Mouse (Mus musculus) heart, embryonic 12.5 days (tissue): ENCODE data around the gene Canx. TPM values are rescaled to one million over a fixed set of nuclear protein-coding genes. Genes with fewer than 3 reads are reported as not detected.

ENCODE experiments used
- ATAC-seq: fragments of 200-750 bp; cut with Nextera tagmentation; 2 replicates; pipeline ENCODE4 v1.8.0; 2017; ENCODE audit warnings: moderate TSS enrichment, moderate library complexity; ENCODE audit not compliant: insufficient number of reproducible peaks, low FRiP score
- H3K27ac ChIP-seq: fragments of 300-500 bp; sonication (generic); 2 replicates; pipeline ENCODE4 v1.5.1; 2016; ENCODE audit warnings: mild to moderate bottlenecking, moderate library complexity; ENCODE audit not compliant: poor library complexity, severe bottlenecking
- H3K27me3 ChIP-seq: fragments of 300-500 bp; sonication (generic); replicated peaks from 2 replicates; pipeline ENCODE4 v1.6.1; 2016; ENCODE audit warnings: mild to moderate bottlenecking, moderate library complexity
- H3K36me3 ChIP-seq: fragments of 300-500 bp; sonication (generic); 2 replicates; pipeline ENCODE4 v1.6.1; 2016; ENCODE audit warnings: mild to moderate bottlenecking, moderate library complexity
- H3K4me1 ChIP-seq: fragments of 300-500 bp; sonication (generic); replicated peaks from 2 replicates; pipeline ENCODE4 v1.6.1; 2016; ENCODE audit warnings: mild to moderate bottlenecking
- H3K4me2 ChIP-seq: fragments of 300-500 bp; sonication (generic); 2 replicates; pipeline ENCODE4 v1.6.1; 2016; ENCODE audit warnings: mild to moderate bottlenecking, moderate library complexity
- H3K4me3 ChIP-seq: fragments of 300-500 bp; sonication (generic); 2 replicates; pipeline ENCODE4 v1.5.1; 2016; ENCODE audit warnings: mild to moderate bottlenecking
- H3K9ac ChIP-seq: fragments of 300-500 bp; sonication (generic); 2 replicates; pipeline ENCODE4 v1.6.1; 2016; ENCODE audit warnings: mild to moderate bottlenecking, moderate library complexity
- H3K9me3 ChIP-seq: fragments of 300-500 bp; sonication (generic); replicated peaks from 2 replicates; pipeline ENCODE4 v1.6.1; 2016; ENCODE audit warnings: mild to moderate bottlenecking, moderate library complexity
- WGBS: fragments of 180-500 bp; shearing (Covaris S2); methylation state at CpG from one replicate; pipeline ENCODE4 v1.1.7; 2016; 5-methylcytosine and 5-hydroxymethylcytosine counted together
- polyA plus RNA-seq: library from polyadenylated mRNA; unstranded; fragments of >200 nt; fragmentation: Nextera tagmentation; extraction: Ambion mirVana; gene quantifications from 2 replicates; pipeline ENCODE4 v1.2.1, GENCODE M21; 2016

The Canx gene
- polyA plus RNA-seq, 1 experiment from 2014 or later = 331 TPM

DNA sequence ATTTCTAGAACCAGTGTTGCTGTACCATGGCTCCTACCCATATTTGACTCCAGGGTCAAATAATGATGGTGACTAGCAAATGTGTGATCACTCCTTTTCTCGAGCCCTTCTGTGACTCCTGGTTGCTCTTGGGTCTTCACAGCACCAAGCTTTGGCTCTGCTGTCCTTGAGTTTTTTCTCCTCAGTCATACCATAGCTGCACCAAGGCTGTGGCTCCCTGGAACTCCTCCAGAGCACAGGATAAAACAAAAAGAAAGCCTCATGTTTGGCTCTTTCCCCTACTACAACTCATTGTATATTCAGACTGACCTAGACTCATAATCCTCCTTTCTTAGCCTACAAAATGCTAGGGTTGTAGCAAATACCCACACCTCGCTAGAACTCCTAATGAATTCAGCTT, 52.7 kb downstream of the Canx start:
- Histone ChIP-seq H3K4me3 (no peak overlapping the region), H3K36me3 (peaks cover 9% of the 10 kb centered on the region; the same call in 1 of the 2 replicates), H3K4me1 (peaks cover 52% of the 10 kb centered on the region), H3K4me2 (no peak overlapping the region), H3K27me3 (no peaks in the 10 kb centered on the region), H3K27ac (no peak overlapping the region), H3K9me3 (0 out of 2 replicates have a peak, but pooled peaks cover 4% of the 10 kb centered on the region), H3K9ac (no peak overlapping the region)
- WGBS = 85% methylated on average over 2 of the region's 2 CpGs
- ATAC-seq = no peak

DNA sequence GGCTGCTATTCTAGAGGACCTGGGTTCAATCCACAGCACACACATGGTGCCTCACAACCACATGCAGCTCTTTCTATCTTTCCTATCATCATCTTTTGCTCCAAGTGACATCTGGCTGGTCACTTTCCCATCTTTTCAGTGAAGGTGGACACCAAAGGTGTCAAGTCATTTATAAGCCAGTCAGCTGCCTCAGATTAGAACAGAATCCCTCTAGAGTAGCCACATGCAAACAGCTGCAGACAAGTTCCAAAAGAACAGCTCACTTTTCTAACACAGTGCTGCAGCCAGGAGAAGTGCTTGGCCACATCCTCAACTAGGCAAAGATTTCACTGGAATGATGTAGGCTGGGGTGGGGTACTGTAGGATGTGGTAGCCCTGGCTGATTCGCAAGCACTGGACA, 55.6 kb downstream of the Canx start:
- no peak overlapping the region for H3K9ac ChIP-seq
- WGBS = 94% methylated on average over 1 of the region's 1 CpGs
- peaks cover 36% of the 10 kb centered on the region for H3K4me1 ChIP-seq
- H3K4me3 ChIP-seq = no peak overlapping the region
- H3K9me3 ChIP-seq = no peaks in the 10 kb centered on the region
- no peaks in the 10 kb centered on the region for H3K27me3 ChIP-seq
- H3K36me3 ChIP-seq = peaks cover 25% of the 10 kb centered on the region
- no peak for ATAC-seq
- no peak overlapping the region for H3K27ac ChIP-seq
- H3K4me2 ChIP-seq = no peak overlapping the region

- Histone ChIP-seq H3K4me1 (peaks cover 29% of the 10 kb centered on the region), H3K9ac (no peak overlapping the region), H3K36me3 (peaks cover 32% of the 10 kb centered on the region), H3K9me3 (no peaks in the 10 kb centered on the region), H3K27ac (no peak overlapping the region), H3K4me2 (no peak overlapping the region), H3K27me3 (no peaks in the 10 kb centered on the region), H3K4me3 (no peak overlapping the region)
- ATAC-seq = no peak
- WGBS = 80% methylated on average over 2 of the region's 2 CpGs
Observed at GRCm38 (mm10) chr11:50269163-50269562, 56.3 kb downstream of the Canx start.

GRCm38 (mm10) chr11:50266997-50267396, 58.5 kb downstream of the Canx start:
- Histone ChIP-seq H3K27me3 (no peaks in the 10 kb centered on the region), H3K27ac (no peak overlapping the region), H3K36me3 (peaks cover 48% of the 10 kb centered on the region), H3K4me2 (no peak overlapping the region), H3K4me3 (no peak overlapping the region), H3K9me3 (no peaks in the 10 kb centered on the region), H3K9ac (no peak overlapping the region), H3K4me1 (peaks cover 18% of the 10 kb centered on the region)
- WGBS = 88% methylated on average over 3 of the region's 3 CpGs
- no peak for ATAC-seq

DNA sequence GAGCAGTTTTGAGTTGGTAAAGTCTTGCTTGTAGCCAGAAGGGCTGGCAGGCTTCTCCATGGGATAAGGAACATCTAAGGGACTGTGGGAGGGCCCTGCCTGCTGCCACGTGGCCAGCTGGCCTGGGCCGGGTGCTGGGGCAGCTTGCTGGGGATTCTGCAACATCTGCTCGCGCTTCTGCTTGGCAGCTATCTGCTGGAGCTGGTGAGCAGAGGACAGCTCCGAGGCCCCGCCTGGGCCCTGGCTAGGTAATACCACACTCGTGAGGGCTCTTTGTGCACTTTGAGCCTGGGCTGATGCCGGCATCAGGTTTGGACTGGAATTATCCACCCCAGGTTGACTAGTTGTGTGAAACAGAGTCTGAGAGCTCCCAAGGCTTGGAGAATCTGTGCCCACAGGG, 59.5 kb downstream of the Canx start:
- ATAC-seq = no peak
- Histone ChIP-seq H3K4me3 (no peak overlapping the region), H3K27me3 (no peaks in the 10 kb centered on the region), H3K4me2 (no peak overlapping the region), H3K36me3 (peaks cover 59% of the 10 kb centered on the region), H3K27ac (no peak overlapping the region), H3K9ac (no peak overlapping the region), H3K9me3 (no peaks in the 10 kb centered on the region), H3K4me1 (peaks cover 7% of the 10 kb centered on the region)
- WGBS = 81% methylated on average over 8 of the region's 8 CpGs

- H3K9me3 ChIP-seq = no peaks in the 10 kb centered on the region
- ATAC-seq = no peak
- H3K27ac ChIP-seq = no peak overlapping the region
- H3K4me3 ChIP-seq = no peak overlapping the region
- WGBS = 89% methylated on average over 3 of the region's 3 CpGs
- H3K4me2 ChIP-seq = no peak overlapping the region
- no peaks in the 10 kb centered on the region for H3K4me1 ChIP-seq
- H3K27me3 ChIP-seq = no peaks in the 10 kb centered on the region
- H3K36me3 ChIP-seq = peaks cover 86% of the 10 kb centered on the region
- H3K9ac ChIP-seq = no peak overlapping the region
Observed at GRCm38 (mm10) chr11:50263198-50263597, 62.3 kb downstream of the Canx start.

DNA sequence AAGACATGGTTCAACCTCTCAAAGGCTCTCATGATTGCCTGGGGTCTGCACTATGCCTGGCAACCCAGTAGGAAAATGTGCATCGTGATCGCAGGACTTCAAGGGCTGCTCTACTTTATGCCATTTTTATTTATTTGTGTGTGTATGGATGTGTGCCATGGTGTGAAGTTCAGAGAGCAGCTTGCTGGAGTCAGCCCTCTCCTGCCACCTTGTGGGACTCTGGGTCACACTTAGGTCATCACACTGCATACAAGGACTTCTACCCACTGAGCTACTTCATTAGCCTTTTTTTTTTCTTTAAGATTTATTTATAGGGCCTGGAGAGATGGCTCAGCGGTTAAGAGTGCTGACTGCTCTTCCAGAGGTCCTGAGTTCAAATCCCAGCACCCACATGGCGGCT, 63.5 kb downstream of the Canx start:
- WGBS = 83% methylated on average over 4 of the region's 4 CpGs
- Histone ChIP-seq H3K9ac (no peak overlapping the region), H3K27ac (no peak overlapping the region), H3K4me3 (no peak overlapping the region), H3K4me1 (no peaks in the 10 kb centered on the region), H3K36me3 (peaks cover 95% of the 10 kb centered on the region), H3K27me3 (no peaks in the 10 kb centered on the region), H3K4me2 (no peak overlapping the region), H3K9me3 (no peaks in the 10 kb centered on the region)
- ATAC-seq = no peak

DNA sequence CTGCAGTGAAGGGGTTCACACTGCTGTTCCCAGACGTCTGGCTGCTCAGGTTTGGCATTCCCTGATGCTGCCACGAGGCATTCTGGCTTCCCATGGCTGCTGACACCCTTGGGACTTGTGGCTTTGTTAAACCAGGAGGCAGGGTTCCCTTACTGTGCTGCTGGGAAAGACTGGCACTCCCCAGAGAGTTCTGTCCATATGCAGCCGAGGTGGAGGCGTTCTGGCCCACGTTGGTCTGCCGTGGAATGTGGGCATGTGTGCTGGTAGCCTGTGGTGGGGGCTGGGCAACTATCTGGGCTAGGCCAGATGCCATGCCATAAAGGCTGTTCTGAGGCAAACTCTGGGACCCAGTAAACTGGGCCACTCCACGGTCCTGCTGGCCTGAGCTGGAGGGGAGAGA, 67.2 kb downstream of the Canx start:
- Histone ChIP-seq H3K4me1 (peaks cover 3% of the 10 kb centered on the region), H3K27ac (no peak overlapping the region), H3K4me3 (no peak overlapping the region), H3K4me2 (no peak overlapping the region), H3K9me3 (no peaks in the 10 kb centered on the region), H3K27me3 (no peaks in the 10 kb centered on the region), H3K36me3 (peaks cover 73% of the 10 kb centered on the region), H3K9ac (no peak overlapping the region)
- ATAC-seq = no peak
- WGBS = 88% methylated on average over 7 of the region's 7 CpGs

DNA sequence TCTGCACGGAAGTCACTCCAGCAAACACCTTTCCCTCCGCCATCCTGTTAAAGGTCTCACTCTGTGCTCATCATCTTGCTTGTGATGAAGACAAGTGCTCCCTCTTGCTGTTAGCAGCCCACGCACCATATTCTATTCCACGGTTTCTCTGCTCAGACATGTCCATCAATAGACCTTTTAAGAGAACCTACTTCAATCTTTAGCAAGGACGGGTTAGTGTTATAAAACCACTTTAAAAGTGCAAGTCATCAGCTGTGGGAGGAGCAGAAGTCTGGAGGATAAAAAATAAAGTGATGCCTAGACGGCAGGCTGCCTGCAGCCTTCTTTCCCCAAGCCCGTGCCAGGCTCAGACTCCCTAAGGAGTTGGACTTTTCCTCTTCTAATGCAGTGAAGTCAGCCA, 68.9 kb downstream of the Canx start:
- H3K4me2 ChIP-seq = no peak overlapping the region
- no peak overlapping the region for H3K9ac ChIP-seq
- 82% methylated on average over 7 of the region's 7 CpGs for WGBS
- no peaks in the 10 kb centered on the region for H3K9me3 ChIP-seq
- no peak for ATAC-seq
- H3K4me3 ChIP-seq = no peak overlapping the region
- H3K27me3 ChIP-seq = no peaks in the 10 kb centered on the region
- no peak overlapping the region for H3K27ac ChIP-seq
- H3K36me3 ChIP-seq = peaks cover 58% of the 10 kb centered on the region
- H3K4me1 ChIP-seq = peaks cover 16% of the 10 kb centered on the region

DNA sequence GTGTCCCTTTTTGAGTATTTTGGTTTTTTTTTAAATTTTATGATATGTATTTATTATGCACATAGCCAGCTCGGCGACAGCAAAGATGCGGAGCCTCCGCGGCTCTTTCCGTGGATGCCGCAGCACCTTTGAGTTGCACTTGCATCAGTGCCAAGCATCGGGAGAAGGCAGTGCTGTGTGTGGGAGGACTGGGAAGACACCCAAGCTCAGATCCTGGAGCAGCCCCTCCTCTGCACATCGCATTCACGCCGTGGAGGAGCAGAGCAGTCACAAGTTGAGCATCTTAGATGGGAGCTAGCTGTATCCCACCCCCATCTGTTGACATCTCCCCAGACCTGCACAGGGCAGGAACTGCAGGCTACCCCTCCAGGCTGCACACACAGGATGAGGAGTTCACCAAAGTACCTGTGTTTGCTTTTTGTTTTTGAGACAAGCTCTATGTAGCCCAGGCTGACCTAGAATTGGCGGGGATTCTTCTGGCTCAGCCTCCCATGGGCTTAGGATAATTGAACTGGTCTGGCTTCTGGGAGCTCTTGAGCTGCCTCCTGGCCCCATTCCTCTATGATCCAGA, 71.4 kb downstream of the Canx start:
- WGBS = 81% methylated on average over 12 of the region's 12 CpGs
- no peaks in the 10 kb centered on the region for H3K9me3 ChIP-seq
- H3K27me3 ChIP-seq = no peaks in the 10 kb centered on the region
- peaks cover 16% of the 10 kb centered on the region for H3K4me1 ChIP-seq
- H3K36me3 ChIP-seq = peaks cover 33% of the 10 kb centered on the region
- no peak overlapping the region for H3K4me2 ChIP-seq
- H3K27ac ChIP-seq = no peak overlapping the region
- H3K4me3 ChIP-seq = no peak overlapping the region
- ATAC-seq = no peak
- H3K9ac ChIP-seq = no peak overlapping the region

GRCm38 (mm10) chr11:50253393-50253792, 72.1 kb downstream of the Canx start:
- no peak overlapping the region for H3K9ac ChIP-seq
- no peak overlapping the region for H3K4me3 ChIP-seq
- no peaks in the 10 kb centered on the region for H3K27me3 ChIP-seq
- 72% methylated on average over 1 of the region's 1 CpGs for WGBS
- no peak overlapping the region for H3K4me2 ChIP-seq
- peaks cover 26% of the 10 kb centered on the region for H3K36me3 ChIP-seq
- H3K4me1 ChIP-seq = peaks cover 16% of the 10 kb centered on the region
- H3K27ac ChIP-seq = no peak overlapping the region
- no peak for ATAC-seq
- no peaks in the 10 kb centered on the region for H3K9me3 ChIP-seq

GRCm38 (mm10) chr11:50252684-50253265, 72.7 kb downstream of the Canx start:
- Histone ChIP-seq H3K36me3 (peaks cover 20% of the 10 kb centered on the region), H3K9ac (no peak overlapping the region), H3K4me2 (no peak overlapping the region), H3K27me3 (no peaks in the 10 kb centered on the region), H3K4me1 (peaks cover 16% of the 10 kb centered on the region), H3K9me3 (no peaks in the 10 kb centered on the region), H3K4me3 (no peak overlapping the region), H3K27ac (no peak overlapping the region)
- WGBS = 50% methylated on average over 11 of the region's 11 CpGs
- ATAC-seq = 0 out of 2 replicates have a peak, but pooled peaks have one; percentile 14
